Mouse (Mus musculus) R1 (cell line): ENCODE results near the gene Mroh8.
"Not testable (repeated sequence)": the region's sequence is repeated elsewhere in the genome, so short reads cannot be mapped to it uniquely, and the experiment has no call there.

Source experiments
- DNase-seq: peaks from one replicate; pipeline ENCODE4 v3.0.0-alpha.2; 2018; ENCODE audit warnings: low read depth, low spot score

Gene Mroh8

GRCm38 (mm10) chr2:157198405-157198804 lies 80.9 kb downstream of the Mroh8 start:
- peak; percentile 39 for DNase-seq

- DNase-seq: peak; percentile 36
Observed at GRCm38 (mm10) chr2:157190651-157191050, 88.7 kb downstream of the Mroh8 start.

- no peak for DNase-seq
Observed at GRCm38 (mm10) chr2:157187223-157187622, 92.1 kb downstream of the Mroh8 start.

DNA sequence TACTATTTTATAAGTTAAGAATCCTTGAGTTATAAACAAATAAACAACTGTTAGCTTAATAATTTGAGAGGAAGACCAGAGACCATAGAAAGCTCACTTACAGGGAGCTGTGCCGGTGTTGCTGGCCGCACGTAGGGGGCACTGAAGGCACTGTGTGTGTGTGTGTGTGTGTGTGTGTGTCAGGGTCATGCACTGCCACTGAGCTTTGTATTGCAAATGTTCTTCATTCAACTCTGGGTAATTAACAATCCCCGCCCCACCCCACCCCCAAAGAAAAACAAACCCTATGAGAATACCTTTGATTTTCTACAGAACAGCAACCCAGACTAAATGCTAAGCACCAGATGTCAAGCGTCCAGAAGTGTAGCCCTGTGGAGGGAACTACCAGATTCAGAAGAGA lies 92.8 kb downstream of the Mroh8 start:
- peak; percentile 76 for DNase-seq

GRCm38 (mm10) chr2:157185022-157185660 lies 94.2 kb downstream of the Mroh8 start:
- DNase-seq: no peak

DNA sequence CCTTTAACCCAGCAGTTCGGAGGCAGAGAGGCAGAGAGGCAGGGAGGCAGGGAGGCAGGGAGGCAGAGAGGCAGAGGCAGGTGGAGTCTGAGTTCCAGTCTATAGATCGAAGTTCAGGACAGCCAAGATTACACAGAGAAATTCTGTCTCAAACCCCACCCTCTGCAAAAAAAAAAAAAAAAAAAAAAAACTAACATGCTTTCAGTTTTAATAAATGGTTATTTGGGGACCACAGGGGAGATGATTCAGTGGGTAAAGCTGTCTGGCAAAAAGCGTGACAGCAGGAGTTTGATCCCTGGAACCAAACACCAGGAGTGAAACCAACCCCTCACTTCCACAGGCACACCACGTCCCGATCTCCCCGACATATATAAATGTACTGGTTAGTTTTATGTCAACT lies 101.2 kb downstream of the Mroh8 start:
- DNase-seq: no peak

DNA sequence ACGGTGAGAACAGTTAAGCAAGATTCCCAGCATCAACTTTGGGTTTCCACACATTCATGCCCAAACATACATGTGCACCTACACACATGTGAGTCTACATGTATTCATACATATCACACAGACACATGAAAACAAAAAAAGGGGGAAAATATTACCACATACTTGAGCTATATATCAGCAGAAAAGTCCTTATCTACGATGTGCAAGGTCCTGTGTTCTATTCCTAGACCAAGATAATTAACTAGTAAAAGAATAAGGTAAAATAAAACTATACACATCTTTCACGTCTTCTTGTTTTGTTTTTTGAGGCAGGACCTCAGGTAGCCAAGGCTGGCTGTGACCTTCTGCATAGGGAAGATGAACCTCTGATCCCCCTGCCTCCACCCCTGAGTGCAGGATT lies 103.1 kb downstream of the Mroh8 start:
- no peak for DNase-seq

DNA sequence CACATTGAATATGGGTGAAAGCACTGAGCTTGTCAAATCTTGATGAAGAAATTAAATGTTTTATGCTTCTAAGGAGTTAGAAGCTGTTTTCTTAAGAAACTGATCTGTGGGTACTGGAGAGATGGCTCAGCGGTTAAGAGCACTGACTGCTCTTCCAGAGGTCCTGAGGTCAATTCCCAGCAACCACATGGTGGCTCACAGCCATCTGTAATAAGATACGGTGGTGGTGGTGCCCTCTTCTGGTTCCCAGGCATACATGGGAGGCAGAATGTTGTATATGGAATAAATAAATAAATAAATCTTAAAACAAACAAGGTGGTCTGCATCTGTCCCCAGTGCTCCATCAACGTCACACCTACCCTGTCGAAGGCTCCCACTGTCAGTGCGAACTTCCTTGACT lies 104.9 kb downstream of the Mroh8 start:
- DNase-seq: no peak

- DNase-seq: no peak
Observed at GRCm38 (mm10) chr2:157173555-157173954, 105.8 kb downstream of the Mroh8 start.

GRCm38 (mm10) chr2:157172984-157173383 lies 106.4 kb downstream of the Mroh8 start:
- DNase-seq: no peak

DNA sequence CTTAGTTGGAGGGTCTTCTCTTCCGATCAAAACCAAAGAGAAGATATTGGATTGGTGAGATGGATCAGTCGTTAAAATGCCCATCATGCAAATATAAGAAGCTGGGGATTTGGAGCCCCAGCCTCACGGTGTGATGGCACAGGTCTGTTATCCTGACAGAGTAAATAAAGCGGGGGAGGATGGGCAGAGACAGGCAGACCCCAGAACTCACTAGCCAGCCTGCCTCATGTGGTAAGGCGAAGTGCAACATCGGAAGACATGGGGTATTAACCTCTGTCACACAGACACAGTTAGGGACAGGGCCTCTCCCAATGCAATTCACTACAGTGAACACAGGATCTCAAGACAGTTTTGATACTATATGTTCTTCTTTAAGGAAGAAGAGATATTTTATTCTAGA lies 108.7 kb downstream of the Mroh8 start:
- no peak for DNase-seq

DNA sequence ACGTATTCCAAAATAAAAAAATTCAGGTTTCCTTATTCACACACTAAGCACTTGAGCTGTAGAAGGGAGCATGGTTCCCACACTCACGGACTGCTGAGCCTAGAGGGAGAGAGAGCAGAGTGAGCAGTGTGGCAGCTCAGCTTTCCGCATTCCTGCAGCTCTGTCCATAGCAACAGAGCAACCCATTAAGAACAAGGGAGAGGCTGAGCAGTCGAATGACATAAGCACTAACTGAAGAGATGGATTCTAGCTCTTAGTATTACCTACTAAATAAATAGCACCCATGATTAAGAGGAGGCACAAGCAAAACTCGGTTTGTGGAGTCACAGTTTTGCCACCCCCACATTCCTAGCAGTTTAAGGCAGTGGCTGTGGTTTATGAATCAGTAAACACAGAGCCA lies 109.2 kb downstream of the Mroh8 start:
- peak; percentile 19 for DNase-seq

- DNase-seq: no peak
Observed at GRCm38 (mm10) chr2:157166371-157167080, 112.8 kb downstream of the Mroh8 start.

DNA sequence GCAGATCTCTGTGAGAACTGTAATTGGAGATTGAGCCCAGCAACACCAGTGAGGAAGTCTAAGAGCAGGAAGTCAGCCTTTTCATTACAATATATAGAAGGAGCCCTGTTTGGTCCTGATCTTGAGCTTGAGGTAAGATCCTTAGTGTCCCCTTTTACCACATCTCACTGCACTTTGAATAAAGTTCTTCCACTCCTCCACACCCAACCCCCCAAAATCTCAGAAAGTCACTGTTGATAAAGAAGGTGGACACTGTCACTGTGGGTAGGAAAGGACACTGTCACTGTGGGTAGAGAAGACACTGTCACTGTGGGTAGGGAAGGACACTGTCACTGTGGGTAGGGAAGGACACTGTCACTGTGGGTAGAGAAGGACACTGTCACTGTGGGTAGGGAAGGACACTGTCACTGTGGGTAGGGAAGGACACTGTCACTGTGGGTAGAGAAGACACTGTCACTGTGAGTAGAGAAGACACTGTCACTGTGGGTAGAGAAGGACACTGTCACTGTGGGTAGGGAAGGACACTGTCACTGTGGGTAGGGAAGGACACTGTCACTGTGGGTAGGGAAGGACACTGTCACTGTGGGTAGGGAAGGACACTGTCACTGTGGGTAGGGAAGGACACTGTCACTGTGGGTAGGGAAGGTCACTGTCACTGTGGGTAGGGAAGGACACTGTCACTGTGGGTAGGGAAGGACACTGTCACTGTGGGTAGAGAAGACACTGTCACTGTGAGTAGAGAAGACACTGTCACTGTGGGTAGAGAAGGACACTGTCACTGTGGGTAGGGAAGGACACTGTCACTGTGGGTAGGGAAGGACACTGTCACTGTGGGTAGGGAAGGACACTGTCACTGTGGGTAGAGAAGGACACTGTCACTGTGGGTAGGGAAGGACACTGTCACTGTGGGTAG lies 113.8 kb downstream of the Mroh8 start:
- DNase-seq: not testable (repeated sequence)

DNA sequence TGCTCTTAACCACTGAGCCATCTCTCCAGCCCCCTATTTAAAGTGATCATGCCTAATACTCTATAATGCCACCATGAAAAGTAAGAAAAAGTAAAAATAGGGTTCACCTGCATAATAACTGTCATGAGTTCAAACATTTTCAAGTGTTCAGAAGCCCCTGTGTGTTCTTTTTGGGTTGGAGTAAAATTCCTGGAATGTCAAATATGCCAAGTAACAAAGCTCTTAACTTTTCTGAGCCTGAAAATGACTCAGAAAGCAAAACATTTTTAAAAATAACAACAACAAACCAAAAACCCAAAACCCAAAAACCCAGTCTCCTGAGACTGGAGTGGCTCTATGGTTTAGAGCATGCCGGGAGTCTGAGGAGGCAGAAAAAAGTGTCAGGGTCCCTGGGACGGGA lies 115.2 kb downstream of the Mroh8 start:
- no peak for DNase-seq
